Mouse (Mus musculus): Measurements from ENCODE around the gene Hemk1.

DNA sequence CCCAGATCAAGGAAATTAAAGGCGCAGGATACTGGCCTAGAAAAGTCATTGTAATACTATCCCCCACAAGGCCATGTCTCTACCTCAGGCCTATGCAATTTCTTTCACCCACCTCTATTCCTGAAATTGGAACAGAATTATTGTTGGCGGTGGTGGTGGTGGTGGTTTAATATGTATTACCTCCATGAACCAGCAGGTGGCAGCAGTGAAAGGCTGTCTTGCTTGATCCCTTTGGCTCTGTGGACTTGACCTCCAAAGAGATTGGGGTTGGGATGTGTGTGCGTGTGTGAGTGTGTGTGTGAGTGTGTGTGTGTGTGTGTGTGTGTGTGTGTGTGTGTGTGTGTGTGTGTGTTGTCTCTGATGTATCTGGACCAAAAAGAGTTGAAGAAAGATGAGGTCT is 28.5 kb upstream of the Hemk1 start:
- TF ChIP-seq CTCF (IDR thresholded peaks at IDR 0.05) (peak; percentile 71), POLR2A (IDR thresholded peaks at IDR 0.05; ENCODE audit: insufficient read depth, low read depth, low read length) (no peak)
